Mouse (Mus musculus): ENCODE results near the gene Xirp1. TPM values are rescaled to one million over a fixed set of nuclear protein-coding genes. Genes with fewer than 3 reads are reported as not detected.
A peak's percentile ranks its signal among the peaks of the same experiment; 100 is the strongest.

Gene Xirp1
- under 1 TPM; 0.14 to 0.41 TPM for total RNA-seq (2021)
- long read RNA-seq, experiment 1: 0 reads
- long read RNA-seq, experiment 2: 0 reads

GRCm38 (mm10) chr9:120023086-120023811, at the start of gene Xirp1:
Gene Xirp1 (minus strand): TSS chr9:120023598.
- DNase-seq (ENCODE audit: low spot score in 2 of 2): no peak

- DNase-seq (ENCODE audit: low spot score in 2 of 2): peak; percentile 73 to 84
These were observed 49.8 kb upstream of the Xirp1 start for GRCm38 (mm10) chr9:120073169-120073568.

GRCm38 (mm10) chr9:120071251-120071650, 47.9 kb upstream of the Xirp1 start:
- DNase-seq (ENCODE audit: low spot score in 2 of 2): no peak

- DNase-seq (ENCODE audit: low spot score in 2 of 2): no peak
These were observed 46.4 kb upstream of the Xirp1 start, which contains the start of gene Cx3cr1 for GRCm38 (mm10) chr9:120069779-120070178. Gene Cx3cr1 (minus strand): TSS chr9:120069879.

DNA sequence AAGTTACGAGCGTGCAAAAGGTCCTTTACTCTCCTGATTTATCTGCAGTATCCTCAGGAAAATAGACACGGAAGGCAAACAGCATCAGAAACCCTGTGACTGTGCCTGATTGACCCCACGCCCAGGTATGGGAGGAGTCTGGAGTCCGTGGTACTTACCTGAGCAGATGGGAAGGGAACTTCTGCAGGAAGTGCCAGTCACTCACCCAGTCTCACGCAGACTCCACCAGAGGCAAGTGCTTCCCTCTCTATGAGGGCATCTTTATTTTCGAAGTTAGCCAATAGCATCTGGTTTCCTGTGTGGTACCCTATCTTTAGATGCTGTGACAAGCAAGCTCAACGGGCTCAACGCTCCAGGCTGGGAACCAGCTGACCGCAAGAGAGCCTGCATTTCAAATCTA, 44.6 kb upstream of the Xirp1 start:
- DNase-seq (ENCODE audit: low spot score in 2 of 2): no peak

- DNase-seq (ENCODE audit: low spot score in 2 of 2): no peak
These were observed 44.2 kb upstream of the Xirp1 start for GRCm38 (mm10) chr9:120067609-120068008.

DNA sequence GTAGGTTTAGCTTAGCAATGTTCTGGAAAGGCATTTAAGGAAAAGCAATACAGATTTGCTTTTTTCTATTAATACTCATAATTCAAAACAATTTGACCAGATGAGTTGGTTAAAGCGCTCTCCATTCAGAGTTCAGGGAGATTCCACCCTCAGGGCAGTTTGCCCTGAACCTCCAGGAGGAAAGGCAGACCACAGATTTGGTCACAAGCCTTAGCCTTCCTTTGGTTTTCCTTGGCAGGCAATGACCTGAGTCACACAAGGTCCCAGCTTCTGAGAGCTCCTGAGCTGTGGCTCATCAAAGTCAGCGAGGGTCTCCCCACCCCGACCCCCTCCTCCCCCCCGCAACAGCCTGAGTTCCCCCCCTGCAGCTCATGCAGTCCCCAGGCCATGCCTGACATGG, 40.9 kb upstream of the Xirp1 start:
- no peak for DNase-seq (ENCODE audit: low spot score in 2 of 2)

DNA sequence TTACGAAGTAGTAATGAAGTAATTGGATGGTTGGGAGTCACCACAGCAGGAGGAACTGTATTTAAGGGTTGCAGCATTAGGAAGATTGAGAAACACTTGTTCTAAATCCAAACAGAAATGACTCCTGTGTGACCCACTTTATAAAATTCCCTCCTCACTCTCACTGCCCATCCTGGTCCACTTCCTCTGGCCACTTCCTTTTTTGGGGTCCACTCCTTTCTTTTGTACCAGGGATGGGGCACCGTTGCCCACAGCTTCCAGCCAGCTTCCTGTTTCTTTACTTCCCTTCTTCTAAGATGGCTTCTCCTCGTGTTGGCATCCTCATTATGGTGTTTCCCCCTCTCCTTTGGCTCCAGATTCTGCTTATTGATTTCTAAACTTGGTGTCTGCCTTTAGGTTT, 35.3 kb upstream of the Xirp1 start:
- no peak for DNase-seq (ENCODE audit: low spot score in 2 of 2)

DNA sequence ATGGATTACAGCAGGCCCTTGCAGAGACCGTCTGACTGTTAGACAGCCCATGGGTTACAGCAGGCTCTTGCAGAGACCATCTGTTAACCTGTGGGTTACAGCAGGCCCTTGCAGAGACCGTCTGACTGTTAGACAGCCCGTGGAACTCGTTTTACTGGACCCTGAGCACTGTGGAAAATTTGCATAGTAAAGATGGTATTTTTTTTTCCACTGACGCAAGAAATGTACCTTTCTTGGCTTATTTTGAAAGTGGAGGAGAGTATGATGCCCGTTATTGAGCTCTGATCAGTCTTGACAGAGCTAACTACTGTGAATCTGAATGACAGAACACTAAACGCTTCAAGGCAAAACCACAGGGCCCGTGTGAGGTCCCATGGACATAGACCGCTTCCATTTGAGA, 32.8 kb upstream of the Xirp1 start:
- no peak for DNase-seq (ENCODE audit: low spot score in 2 of 2)

GRCm38 (mm10) chr9:120054545-120055277, 31.3 kb upstream of the Xirp1 start:
- peak in 1 of 2 experiments; percentile 42 for DNase-seq (ENCODE audit: low spot score in 2 of 2)

GRCm38 (mm10) chr9:120049407-120049806, 26.0 kb upstream of the Xirp1 start:
- DNase-seq (ENCODE audit: low spot score in 2 of 2): no peak

DNA sequence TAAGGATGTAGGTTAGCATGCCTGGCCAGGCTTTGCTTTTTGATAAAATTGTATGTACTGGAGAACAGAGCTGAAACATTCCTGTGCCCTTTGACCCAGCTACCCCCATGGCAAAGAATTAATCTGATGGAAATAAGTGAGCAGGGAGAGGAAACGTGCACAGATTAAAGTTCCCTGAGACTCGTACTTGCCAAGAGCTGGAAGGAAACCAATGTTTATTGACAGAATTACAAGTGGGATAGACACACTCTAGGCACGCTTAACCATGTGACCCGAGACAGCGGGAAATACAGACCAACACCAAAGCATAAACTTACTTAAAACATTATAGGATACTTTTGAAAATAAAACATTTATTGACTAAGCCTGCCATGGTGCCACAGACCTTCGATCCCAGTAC, 25.1 kb upstream of the Xirp1 start:
- no peak for DNase-seq (ENCODE audit: low spot score in 2 of 2)

- peak in 1 of 2 experiments; percentile 21 for DNase-seq (ENCODE audit: low spot score in 2 of 2)
These were observed 19.7 kb upstream of the Xirp1 start for GRCm38 (mm10) chr9:120043115-120043514.

DNA sequence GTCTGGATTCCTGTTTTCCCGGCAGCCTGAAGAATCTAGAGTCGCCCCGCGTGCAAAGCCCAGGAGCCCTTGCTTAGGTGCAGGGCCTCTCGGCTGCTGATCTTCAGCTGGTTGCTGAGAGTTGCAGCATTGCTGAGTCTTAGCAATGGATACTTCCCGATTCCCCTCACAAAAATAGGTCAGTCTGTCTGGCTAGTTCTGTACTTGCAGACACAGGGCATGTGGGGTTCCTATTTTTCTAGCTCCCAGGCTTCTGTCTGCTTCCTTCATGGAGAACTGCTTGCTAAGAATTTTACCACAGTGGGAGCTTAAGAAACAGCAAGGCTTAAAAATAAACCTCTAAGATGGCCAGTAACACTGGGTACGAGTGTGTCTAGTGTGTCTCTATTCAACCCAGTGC, 14.0 kb upstream of the Xirp1 start:
- no peak for DNase-seq (ENCODE audit: low spot score in 2 of 2)

DNA sequence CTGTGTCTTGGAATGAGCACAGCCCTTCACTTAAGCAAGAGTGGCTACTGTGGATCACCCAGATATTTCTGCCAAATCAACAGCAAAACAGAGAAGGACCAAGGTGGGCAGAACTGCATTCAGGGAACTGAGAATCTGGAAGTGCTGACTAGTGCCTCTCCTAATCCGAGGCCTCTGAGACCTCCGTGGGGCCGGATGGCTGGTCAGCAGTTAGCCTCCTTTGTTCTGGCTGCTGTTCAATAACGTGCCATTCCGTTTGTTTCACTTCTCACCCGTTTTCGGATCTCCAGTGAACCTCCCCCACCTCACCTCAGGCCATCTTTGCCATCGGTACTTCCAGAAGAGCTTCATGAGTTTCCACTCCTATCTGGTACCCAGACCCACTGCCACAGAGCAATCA, 11.0 kb upstream of the Xirp1 start:
- DNase-seq (ENCODE audit: low spot score in 2 of 2): no peak

- no peak for DNase-seq (ENCODE audit: low spot score in 2 of 2)
These were observed 9.3 kb upstream of the Xirp1 start for GRCm38 (mm10) chr9:120032710-120033109.

GRCm38 (mm10) chr9:120030421-120030820, 7.0 kb upstream of the Xirp1 start:
- DNase-seq (ENCODE audit: low spot score in 2 of 2): no peak

GRCm38 (mm10) chr9:120029880-120030279, 6.5 kb upstream of the Xirp1 start:
- no peak for DNase-seq (ENCODE audit: low spot score in 2 of 2)

DNA sequence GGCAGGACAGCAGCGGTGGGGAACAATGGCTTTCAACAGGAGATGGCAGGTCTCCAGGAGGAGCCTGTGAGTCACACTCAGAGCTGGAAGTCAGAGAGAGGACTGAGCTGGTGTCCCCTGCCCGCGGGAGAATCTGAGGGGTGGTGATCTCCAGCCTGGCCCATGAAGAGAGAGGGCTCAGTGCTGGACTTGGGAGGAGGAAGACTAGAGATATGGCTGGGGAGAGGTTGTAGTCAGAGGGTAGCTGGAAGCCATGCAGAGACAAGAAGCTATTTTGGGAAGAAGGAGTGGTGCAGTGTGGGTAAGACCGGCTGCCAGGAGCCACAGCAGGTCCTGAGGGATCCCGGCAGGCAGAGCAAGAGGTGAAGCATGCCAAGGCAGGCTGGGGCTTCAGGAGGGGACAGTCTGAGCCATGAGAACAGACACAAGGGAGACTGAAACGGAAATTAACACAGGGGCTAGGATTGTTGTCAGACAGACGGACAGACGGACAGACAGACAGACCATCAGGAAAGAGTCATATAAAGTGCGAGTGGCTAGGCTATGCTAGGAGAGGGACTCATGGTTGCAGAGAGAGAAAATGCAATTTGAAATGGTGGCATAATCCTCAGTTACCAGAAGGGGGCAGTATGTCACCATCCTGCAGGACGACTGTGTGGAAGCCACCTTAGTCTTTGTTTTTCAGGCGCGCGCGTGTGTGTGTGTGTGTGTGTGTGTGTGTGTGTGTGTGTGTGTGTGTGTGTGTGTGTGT, 4.2 kb upstream of the Xirp1 start:
- DNase-seq (ENCODE audit: low spot score in 2 of 2): peak; percentile 52 to 77

GRCm38 (mm10) chr9:120024625-120025024, 1.2 kb upstream of the Xirp1 start:
- no peak for DNase-seq (ENCODE audit: low spot score in 2 of 2)

GRCm38 (mm10) chr9:120024171-120024570, 773 bp upstream of the Xirp1 start:
- DNase-seq (ENCODE audit: low spot score in 2 of 2): no peak

DNA sequence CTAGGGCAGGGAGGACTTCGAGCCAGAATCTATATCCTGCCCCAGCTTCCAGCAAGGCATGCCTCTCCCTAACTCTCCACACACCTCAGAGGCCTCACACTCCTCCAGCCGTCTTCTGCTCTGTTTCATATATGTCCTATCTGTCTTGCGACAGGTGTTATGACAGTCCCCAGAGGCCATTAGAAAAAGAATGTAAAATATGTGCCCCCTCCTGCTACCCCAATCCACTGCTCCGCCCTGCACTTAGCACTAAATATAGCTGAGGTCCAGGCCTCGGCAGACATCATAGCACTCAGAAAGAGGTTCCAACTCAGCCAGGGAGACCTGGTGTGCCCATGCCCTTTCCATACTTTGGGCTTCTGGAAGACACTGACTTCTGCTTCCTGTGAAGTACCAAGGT, 2.2 kb downstream of the Xirp1 start:
- DNase-seq (ENCODE audit: low spot score in 2 of 2): no peak

All from layer of hippocampus, postnatal 14 days (tissue).